Mouse (Mus musculus) embryonic fibroblast, embryonic 13.5 days (primary cell): ENCODE measurements around the gene Fgd5. TPM values are rescaled to one million over a fixed set of nuclear protein-coding genes. Genes with fewer than 3 reads are reported as not detected.

ENCODE experiments used
- H3K27ac ChIP-seq: 2 replicates; pipeline ENCODE4 v1.5.1; 2012; ENCODE audit warnings: low read length, control low read depth, inconsistent platforms; ENCODE audit not compliant: insufficient read depth
- H3K4me1 ChIP-seq: 2 replicates; pipeline ENCODE4 v1.6.1; 2011; ENCODE audit warnings: low read length; ENCODE audit not compliant: control insufficient read depth, insufficient read depth
- H3K4me3 ChIP-seq: 2 replicates; pipeline ENCODE4 v1.5.1; 2011; ENCODE audit warnings: mild to moderate bottlenecking, control low read depth, low read length; ENCODE audit not compliant: insufficient read depth
- CTCF ChIP-seq: IDR thresholded peaks from 2 replicates; pipeline ENCODE4 v1.5.1; 2011; ENCODE audit warnings: mild to moderate bottlenecking, control low read depth, low read length, moderate library complexity, borderline replicate concordance; ENCODE audit not compliant: insufficient read depth
- POLR2A ChIP-seq: IDR thresholded peaks from 2 replicates; pipeline ENCODE4 v1.6.1; 2011; ENCODE audit warnings: low read depth, mild to moderate bottlenecking, control low read depth, low read length, moderate library complexity
- polyA plus RNA-seq: library from polyadenylated mRNA; stranded (reverse); fragments of >200 nt; gene quantifications from 2 replicates; pipeline ENCODE4 v1.2.4, GENCODE M21; 2011; ENCODE audit warnings: low read depth; ENCODE audit not compliant: missing spikeins, insufficient read length

The Fgd5 gene
- polyA plus RNA-seq, 1 experiment: 0.40 TPM

- TF ChIP-seq POLR2A (no peak), CTCF (no peak)
These were observed 4.7 kb upstream of the Fgd5 start for GRCm38 (mm10) chr6:91973972-91974371.

GRCm38 (mm10) chr6:91979301-91979996 is 771 bp downstream of the Fgd5 start:
- TF ChIP-seq POLR2A (no peak), CTCF (no peak)
- Histone ChIP-seq H3K4me1 (no peaks in the 10 kb centered on the region), H3K27ac (no peak overlapping the region), H3K4me3 (peak overlapping the region; percentile 16; the same call in 1 of the 2 replicates)

More at GRCm38 (mm10) chr6:91973972-91974371, 4.7 kb upstream of the Fgd5 start:
- Histone ChIP-seq H3K4me3 (no peak overlapping the region), H3K27ac (no peak overlapping the region), H3K4me1 (no peaks in the 10 kb centered on the region)

- Histone ChIP-seq H3K4me3 (no peak overlapping the region), H3K27ac (no peak overlapping the region), H3K4me1 (no peaks in the 10 kb centered on the region)
- no peak for TF ChIP-seq POLR2A
- TF ChIP-seq CTCF: no peak
These were observed 1.3 kb downstream of the Fgd5 start for GRCm38 (mm10) chr6:91980011-91980410.

- H3K27ac ChIP-seq: no peak overlapping the region
- no peaks in the 10 kb centered on the region for H3K4me1 ChIP-seq
- TF ChIP-seq POLR2A (no peak), CTCF (no peak)
- H3K4me3 ChIP-seq: no peak overlapping the region
These were observed 11.4 kb downstream of the Fgd5 start for GRCm38 (mm10) chr6:91990101-91990500.

GRCm38 (mm10) chr6:91992823-91993222 is 14.1 kb downstream of the Fgd5 start:
- no peak overlapping the region for H3K27ac ChIP-seq
- H3K4me1 ChIP-seq: no peaks in the 10 kb centered on the region
- no peak overlapping the region for H3K4me3 ChIP-seq
- TF ChIP-seq CTCF (no peak), POLR2A (no peak)

GRCm38 (mm10) chr6:91993795-91994505 is 15.3 kb downstream of the Fgd5 start:
- Histone ChIP-seq H3K4me3 (no peak overlapping the region), H3K27ac (no peak overlapping the region), H3K4me1 (no peaks in the 10 kb centered on the region)
- TF ChIP-seq CTCF (no peak), POLR2A (no peak)

- Histone ChIP-seq H3K4me1 (no peaks in the 10 kb centered on the region), H3K27ac (no peak overlapping the region), H3K4me3 (no peak overlapping the region)
- TF ChIP-seq CTCF (no peak), POLR2A (no peak)
These were observed 17.4 kb downstream of the Fgd5 start for GRCm38 (mm10) chr6:91996072-91996471.

GRCm38 (mm10) chr6:92002558-92003285 is 24.0 kb downstream of the Fgd5 start:
- no peak overlapping the region for H3K27ac ChIP-seq
- H3K4me3 ChIP-seq: no peak overlapping the region
- H3K4me1 ChIP-seq: no peaks in the 10 kb centered on the region
- no peak for TF ChIP-seq POLR2A
- no peak for TF ChIP-seq CTCF

GRCm38 (mm10) chr6:92003646-92004045 is 25.0 kb downstream of the Fgd5 start:
- Histone ChIP-seq H3K27ac (no peak overlapping the region), H3K4me3 (no peak overlapping the region), H3K4me1 (no peaks in the 10 kb centered on the region)
- TF ChIP-seq CTCF (no peak), POLR2A (no peak)

- no peak overlapping the region for H3K27ac ChIP-seq
- TF ChIP-seq CTCF (no peak), POLR2A (no peak)
- H3K4me1 ChIP-seq: no peaks in the 10 kb centered on the region
- H3K4me3 ChIP-seq: no peak overlapping the region
These were observed 25.6 kb downstream of the Fgd5 start for GRCm38 (mm10) chr6:92004137-92004805.
